Mouse (Mus musculus): ENCODE data around the gene Tmem200b. TPM values are rescaled to one million over a fixed set of nuclear protein-coding genes. Genes with fewer than 3 reads are reported as not detected.

The Tmem200b gene
- polyA plus RNA-seq, 1 experiment from 2014 or later: not detected

DNA sequence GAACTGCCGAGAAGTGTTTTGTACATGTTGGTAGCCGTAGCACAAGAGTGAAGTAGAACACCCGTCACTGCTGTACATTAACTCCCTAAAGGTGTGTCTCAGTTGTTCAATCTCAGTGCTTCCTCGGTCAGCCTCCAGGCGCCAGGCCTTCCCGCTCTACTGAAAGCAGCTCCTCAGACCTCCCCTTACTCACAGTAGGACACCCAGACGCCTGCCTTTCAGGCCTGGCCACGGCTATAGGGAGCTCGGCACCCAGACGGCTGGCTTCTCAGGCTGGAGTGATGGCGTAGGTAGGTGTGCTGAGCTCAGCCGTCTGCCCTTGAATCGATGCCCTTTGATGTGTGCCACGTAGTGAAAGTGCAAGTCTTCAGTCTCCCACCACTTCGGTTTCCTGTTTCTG lies 20.5 kb upstream of the Tmem200b start:
- DNase-seq (no peak), ATAC-seq (ENCODE audit: low FRiP score, low TSS enrichment) (no peak)
- H3K36me3 ChIP-seq (ENCODE audit: control insufficient read depth, insufficient read depth, low read length): peaks cover 65% of the 10 kb centered on the region
- no peak overlapping the region for H3K4me2 ChIP-seq (ENCODE audit: low read length)
- 93% methylated on average over 15 of the region's 15 CpGs for WGBS
- H3K9ac ChIP-seq (replicated peaks; ENCODE audit: low read length): no peak overlapping the region
- no peak overlapping the region for H3K4me3 ChIP-seq (replicated peaks; ENCODE audit: low read depth, low read length)
- no peak overlapping the region for H3K27ac ChIP-seq (replicated peaks; ENCODE audit: low read depth, low read length)
- H3K27me3 ChIP-seq (ENCODE audit: control insufficient read depth, insufficient read depth, low read length): no peaks in the 10 kb centered on the region
- no peaks in the 10 kb centered on the region for H3K9me3 ChIP-seq (ENCODE audit: control insufficient read depth, low read length)
- no peaks in the 10 kb centered on the region for H3K4me1 ChIP-seq (ENCODE audit: control insufficient read depth, insufficient read depth, low read length)

DNA sequence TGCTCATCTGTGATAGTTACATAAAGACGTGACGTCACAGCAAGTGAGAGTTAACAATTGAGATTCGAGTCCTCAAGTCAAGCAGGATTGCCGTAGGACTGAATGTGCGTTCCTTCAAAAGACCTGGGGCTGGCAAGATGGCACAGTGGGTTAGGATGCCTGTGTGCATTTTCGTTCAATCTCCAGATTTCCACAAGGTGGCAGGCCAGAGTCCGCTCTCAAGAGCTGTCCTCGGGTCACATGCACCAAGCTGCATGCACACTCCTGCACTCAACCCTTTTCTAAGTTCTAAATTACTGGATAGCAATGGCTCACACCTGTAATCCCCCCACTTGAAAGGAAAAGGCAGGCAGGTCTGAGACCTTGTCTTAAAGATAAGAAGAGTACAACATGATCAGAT lies 17.1 kb upstream of the Tmem200b start:
- Histone ChIP-seq H3K27ac (replicated peaks; ENCODE audit: low read depth, low read length) (no peak overlapping the region), H3K4me1 (ENCODE audit: control insufficient read depth, insufficient read depth, low read length) (no peaks in the 10 kb centered on the region), H3K27me3 (ENCODE audit: control insufficient read depth, insufficient read depth, low read length) (no peaks in the 10 kb centered on the region), H3K4me2 (ENCODE audit: low read length) (no peak overlapping the region), H3K9me3 (ENCODE audit: control insufficient read depth, low read length) (no peaks in the 10 kb centered on the region), H3K4me3 (replicated peaks; ENCODE audit: low read depth, low read length) (no peak overlapping the region), H3K36me3 (ENCODE audit: control insufficient read depth, insufficient read depth, low read length) (peaks cover 40% of the 10 kb centered on the region), H3K9ac (replicated peaks; ENCODE audit: low read length) (no peak overlapping the region)
- no peak for ATAC-seq (ENCODE audit: low FRiP score, low TSS enrichment)
- DNase-seq: peak; percentile 74
- WGBS: 53% methylated on average over 8 of the region's 8 CpGs

DNA sequence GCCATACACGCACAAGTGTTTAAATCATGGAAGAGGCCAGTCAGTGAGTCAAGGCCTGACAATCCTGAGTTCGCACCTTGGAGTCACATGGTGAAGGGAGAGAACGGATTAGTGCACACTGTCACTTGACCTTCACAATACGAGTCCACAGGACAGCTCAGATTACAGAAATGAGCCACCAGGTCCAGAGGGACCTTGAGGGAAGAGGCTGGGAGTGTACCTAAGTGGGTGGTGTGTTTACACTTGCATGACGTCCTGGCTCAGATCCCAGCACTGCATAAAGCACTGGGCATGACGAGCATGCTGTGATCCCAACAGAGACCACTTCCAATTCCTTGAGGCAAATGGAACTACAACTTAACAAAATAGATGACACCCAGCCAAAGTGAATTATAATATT lies 15.1 kb upstream of the Tmem200b start:
- Histone ChIP-seq H3K4me1 (ENCODE audit: control insufficient read depth, insufficient read depth, low read length) (peaks cover 14% of the 10 kb centered on the region; the same call in 1 of the 2 replicates), H3K36me3 (ENCODE audit: control insufficient read depth, insufficient read depth, low read length) (peaks cover 21% of the 10 kb centered on the region), H3K27ac (replicated peaks; ENCODE audit: low read depth, low read length) (no peak overlapping the region), H3K27me3 (ENCODE audit: control insufficient read depth, insufficient read depth, low read length) (no peaks in the 10 kb centered on the region), H3K4me2 (ENCODE audit: low read length) (no peak overlapping the region), H3K9ac (replicated peaks; ENCODE audit: low read length) (no peak overlapping the region), H3K4me3 (replicated peaks; ENCODE audit: low read depth, low read length) (no peak overlapping the region), H3K9me3 (ENCODE audit: control insufficient read depth, low read length) (no peaks in the 10 kb centered on the region)
- WGBS: 75% methylated on average over 6 of the region's 6 CpGs
- ATAC-seq (ENCODE audit: low FRiP score, low TSS enrichment): no peak
- no peak for DNase-seq

DNA sequence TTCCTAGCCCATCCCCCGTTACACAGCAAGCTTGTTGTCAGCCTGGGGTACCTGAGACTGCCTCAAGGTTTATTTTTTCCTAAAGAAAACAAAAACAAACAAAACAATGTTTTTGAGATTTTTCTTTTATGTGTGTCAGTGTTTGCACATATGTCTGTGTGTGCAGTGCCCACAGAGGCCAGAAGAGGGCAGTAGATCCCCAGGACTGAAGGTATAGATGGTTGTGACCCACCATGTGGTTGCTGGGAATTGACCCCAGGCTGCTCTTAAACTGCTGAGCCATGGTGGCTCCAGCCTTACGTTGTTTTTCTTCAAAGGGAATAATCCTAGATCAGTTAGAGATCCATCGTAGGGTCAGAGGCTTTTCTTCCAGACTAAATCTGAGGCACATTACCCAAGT lies 13.7 kb upstream of the Tmem200b start:
- H3K4me2 ChIP-seq (ENCODE audit: low read length): no peak overlapping the region
- peaks cover 11% of the 10 kb centered on the region for H3K36me3 ChIP-seq (ENCODE audit: control insufficient read depth, insufficient read depth, low read length)
- no peak overlapping the region for H3K27ac ChIP-seq (replicated peaks; ENCODE audit: low read depth, low read length)
- ATAC-seq (ENCODE audit: low FRiP score, low TSS enrichment) (no peak), DNase-seq (no peak)
- WGBS: 95% methylated on average over 3 of the region's 3 CpGs
- H3K4me1 ChIP-seq (ENCODE audit: control insufficient read depth, insufficient read depth, low read length): peaks cover 14% of the 10 kb centered on the region; the same call in 1 of the 2 replicates
- no peak overlapping the region for H3K4me3 ChIP-seq (replicated peaks; ENCODE audit: low read depth, low read length)
- H3K9me3 ChIP-seq (ENCODE audit: control insufficient read depth, low read length): no peaks in the 10 kb centered on the region
- peaks cover 5% of the 10 kb centered on the region; the same call in 1 of the 2 replicates for H3K27me3 ChIP-seq (ENCODE audit: control insufficient read depth, insufficient read depth, low read length)
- H3K9ac ChIP-seq (replicated peaks; ENCODE audit: low read length): no peak overlapping the region

DNA sequence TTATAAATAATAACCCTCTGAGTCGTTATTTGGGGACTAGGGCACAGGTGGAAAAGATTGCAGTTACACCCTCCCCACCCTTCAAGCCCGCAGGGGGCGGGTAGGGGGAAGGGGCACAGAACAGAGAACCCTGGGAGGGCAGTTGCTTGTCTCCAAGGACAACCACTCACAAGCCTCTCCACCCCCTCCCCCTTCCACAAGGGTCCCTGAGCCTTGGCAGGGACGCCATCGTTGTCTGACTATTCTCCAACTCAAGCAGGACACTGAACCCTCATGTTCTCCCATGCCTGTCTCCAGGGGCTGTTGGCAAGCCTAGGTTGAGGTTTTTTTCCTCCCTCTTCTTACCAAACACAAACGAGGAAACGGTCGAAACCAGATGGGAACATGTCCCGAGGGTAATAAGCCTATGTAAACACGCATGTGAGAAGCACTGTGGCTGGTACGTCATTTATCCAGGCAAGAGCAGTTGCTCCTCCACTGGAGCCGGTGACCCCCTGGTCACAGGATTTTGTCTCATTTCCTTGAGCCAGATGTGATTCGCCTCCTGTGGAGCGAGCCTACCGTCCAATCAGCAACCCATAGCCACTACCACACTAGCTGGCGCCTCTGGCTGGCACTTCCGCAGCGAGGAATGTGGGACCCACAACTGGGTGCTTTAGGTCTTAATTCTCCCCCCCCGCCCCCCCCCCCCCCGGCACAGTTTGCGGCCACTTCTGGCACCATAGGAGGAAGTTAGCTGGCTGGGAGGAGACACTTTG lies 11.2 kb upstream of the Tmem200b start:
- no peak overlapping the region for H3K9ac ChIP-seq (replicated peaks; ENCODE audit: low read length)
- peaks cover 25% of the 10 kb centered on the region for H3K27me3 ChIP-seq (ENCODE audit: control insufficient read depth, insufficient read depth, low read length)
- peak; percentile 63 for DNase-seq
- ATAC-seq (ENCODE audit: low FRiP score, low TSS enrichment): no peak
- no peaks in the 10 kb centered on the region for H3K9me3 ChIP-seq (ENCODE audit: control insufficient read depth, low read length)
- WGBS: 16% methylated on average over 19 of the region's 21 CpGs
- H3K4me3 ChIP-seq (replicated peaks; ENCODE audit: low read depth, low read length): no peak overlapping the region
- no peak overlapping the region for H3K27ac ChIP-seq (replicated peaks; ENCODE audit: low read depth, low read length)
- H3K36me3 ChIP-seq (ENCODE audit: control insufficient read depth, insufficient read depth, low read length): no peaks in the 10 kb centered on the region
- peaks cover 19% of the 10 kb centered on the region for H3K4me1 ChIP-seq (ENCODE audit: control insufficient read depth, insufficient read depth, low read length)
- peak overlapping the region; percentile 13; the same call in 1 of the 2 replicates for H3K4me2 ChIP-seq (ENCODE audit: low read length)

DNA sequence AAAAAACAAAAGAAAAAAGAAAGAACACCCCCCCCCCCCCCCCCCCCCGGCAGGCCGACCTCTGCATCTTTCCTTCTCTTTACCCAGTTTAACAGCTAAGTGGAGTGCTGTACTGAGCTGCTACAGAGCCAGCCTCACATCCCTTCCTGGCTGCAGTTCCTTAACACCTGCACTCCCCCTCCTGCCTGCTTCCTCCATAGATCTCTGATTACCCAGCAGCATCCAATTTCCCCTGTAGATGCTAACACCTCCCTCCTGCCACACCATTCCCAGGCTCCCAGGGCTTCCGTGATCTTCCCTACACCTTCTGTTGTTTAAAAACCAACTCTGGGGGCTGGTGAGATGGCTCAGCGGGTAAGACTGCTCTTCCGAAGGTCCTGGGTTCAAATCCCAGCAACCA lies 10.1 kb upstream of the Tmem200b start:
- Histone ChIP-seq H3K27ac (replicated peaks; ENCODE audit: low read depth, low read length) (no peak overlapping the region), H3K4me3 (replicated peaks; ENCODE audit: low read depth, low read length) (no peak overlapping the region), H3K4me2 (ENCODE audit: low read length) (no peak overlapping the region), H3K27me3 (ENCODE audit: control insufficient read depth, insufficient read depth, low read length) (peaks cover 34% of the 10 kb centered on the region), H3K9me3 (ENCODE audit: control insufficient read depth, low read length) (no peaks in the 10 kb centered on the region), H3K4me1 (ENCODE audit: control insufficient read depth, insufficient read depth, low read length) (peaks cover 21% of the 10 kb centered on the region), H3K9ac (replicated peaks; ENCODE audit: low read length) (no peak overlapping the region), H3K36me3 (ENCODE audit: control insufficient read depth, insufficient read depth, low read length) (no peaks in the 10 kb centered on the region)
- ATAC-seq (ENCODE audit: low FRiP score, low TSS enrichment): no peak
- DNase-seq: no peak
- 62% methylated on average over 3 of the region's 5 CpGs for WGBS

DNA sequence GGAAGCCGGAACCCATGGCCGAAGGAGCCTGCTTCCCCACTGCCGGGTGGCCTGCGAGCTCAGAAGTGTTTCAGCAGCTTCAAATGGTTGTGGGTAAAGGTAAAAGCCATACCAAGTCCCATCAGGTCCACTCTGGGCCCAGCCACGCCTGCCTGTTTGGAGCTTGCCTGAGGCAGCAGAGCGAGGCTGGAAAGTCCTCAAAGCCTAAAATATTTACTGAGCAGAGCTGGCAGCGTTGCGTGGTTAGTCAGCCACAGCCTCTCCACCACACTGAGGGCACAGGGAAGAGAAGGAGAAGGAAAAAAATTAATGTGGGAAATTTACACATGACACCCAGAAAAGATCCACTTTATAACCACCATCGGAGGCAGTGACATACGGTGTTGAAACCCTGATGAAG lies 8.0 kb upstream of the Tmem200b start:
- Histone ChIP-seq H3K4me3 (replicated peaks; ENCODE audit: low read depth, low read length) (no peak overlapping the region), H3K4me1 (ENCODE audit: control insufficient read depth, insufficient read depth, low read length) (peaks cover 21% of the 10 kb centered on the region), H3K27me3 (ENCODE audit: control insufficient read depth, insufficient read depth, low read length) (peaks cover 52% of the 10 kb centered on the region), H3K9me3 (ENCODE audit: control insufficient read depth, low read length) (no peaks in the 10 kb centered on the region), H3K4me2 (ENCODE audit: low read length) (no peak overlapping the region), H3K36me3 (ENCODE audit: control insufficient read depth, insufficient read depth, low read length) (no peaks in the 10 kb centered on the region), H3K9ac (replicated peaks; ENCODE audit: low read length) (no peak overlapping the region), H3K27ac (replicated peaks; ENCODE audit: low read depth, low read length) (no peak overlapping the region)
- ATAC-seq (ENCODE audit: low FRiP score, low TSS enrichment) (no peak), DNase-seq (no peak)
- 53% methylated on average over 10 of the region's 10 CpGs for WGBS

DNA sequence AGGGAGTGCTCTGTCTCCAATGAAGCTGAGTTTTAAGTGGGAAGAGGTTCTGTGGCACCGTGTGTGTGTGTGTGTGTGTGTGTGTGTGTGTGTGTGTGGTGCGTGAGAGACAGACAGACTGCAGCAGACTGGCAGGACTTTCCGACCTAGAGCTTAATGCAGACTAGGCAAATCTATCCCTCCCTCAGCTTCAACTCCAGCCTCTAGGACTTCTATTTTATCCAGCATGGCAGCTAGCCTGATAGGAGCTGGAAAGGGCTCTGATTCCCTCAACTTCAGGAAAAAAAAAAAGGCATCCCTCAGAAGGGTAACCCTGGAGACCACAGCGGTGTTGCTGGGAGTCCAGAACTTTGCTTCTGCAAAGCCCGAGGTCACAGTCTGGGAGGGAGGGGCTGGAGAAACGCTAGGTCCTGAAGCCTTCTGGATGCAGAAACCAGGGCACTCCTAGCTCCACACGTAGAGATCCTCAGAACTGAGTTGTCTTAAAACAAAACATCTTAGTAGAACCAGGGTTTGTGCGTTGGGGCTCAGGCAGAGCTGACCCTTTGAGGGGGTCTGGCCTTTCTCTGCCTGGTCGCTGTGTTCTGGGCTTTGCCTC lies 7.4 kb upstream of the Tmem200b start:
- no peak overlapping the region for H3K4me3 ChIP-seq (replicated peaks; ENCODE audit: low read depth, low read length)
- H3K36me3 ChIP-seq (ENCODE audit: control insufficient read depth, insufficient read depth, low read length): no peaks in the 10 kb centered on the region
- peaks cover 58% of the 10 kb centered on the region for H3K27me3 ChIP-seq (ENCODE audit: control insufficient read depth, insufficient read depth, low read length)
- no peak overlapping the region for H3K27ac ChIP-seq (replicated peaks; ENCODE audit: low read depth, low read length)
- no peak overlapping the region for H3K4me2 ChIP-seq (ENCODE audit: low read length)
- ATAC-seq (ENCODE audit: low FRiP score, low TSS enrichment): no peak
- H3K9ac ChIP-seq (replicated peaks; ENCODE audit: low read length): no peak overlapping the region
- 7% methylated on average over 9 of the region's 9 CpGs for WGBS
- no peak for DNase-seq
- H3K9me3 ChIP-seq (ENCODE audit: control insufficient read depth, low read length): no peaks in the 10 kb centered on the region
- H3K4me1 ChIP-seq (ENCODE audit: control insufficient read depth, insufficient read depth, low read length): peaks cover 23% of the 10 kb centered on the region

Data from midbrain, embryonic 14.5 days (tissue).